Mouse (Mus musculus) brain, embryonic 14.5 days (tissue): ENCODE results near the gene A430033K04Rik.

ENCODE experiments used
- CTCF ChIP-seq: fragments of 200-500 bp; IDR thresholded peaks from 2 replicates; pipeline ENCODE4 v1.5.1; 2012; ENCODE audit warnings: inconsistent platforms, mild to moderate bottlenecking, moderate library complexity, borderline replicate concordance; ENCODE audit not compliant: insufficient read depth, insufficient read length; ENCODE audit errors: extremely low read depth
- POLR2A ChIP-seq: fragments of 200-500 bp; IDR thresholded peaks from 2 replicates; pipeline ENCODE4 v1.6.1; 2012; ENCODE audit warnings: mild to moderate bottlenecking, inconsistent platforms, borderline replicate concordance; ENCODE audit not compliant: poor library complexity, insufficient read depth, insufficient read length, severe bottlenecking; ENCODE audit errors: extremely low read depth

DNA sequence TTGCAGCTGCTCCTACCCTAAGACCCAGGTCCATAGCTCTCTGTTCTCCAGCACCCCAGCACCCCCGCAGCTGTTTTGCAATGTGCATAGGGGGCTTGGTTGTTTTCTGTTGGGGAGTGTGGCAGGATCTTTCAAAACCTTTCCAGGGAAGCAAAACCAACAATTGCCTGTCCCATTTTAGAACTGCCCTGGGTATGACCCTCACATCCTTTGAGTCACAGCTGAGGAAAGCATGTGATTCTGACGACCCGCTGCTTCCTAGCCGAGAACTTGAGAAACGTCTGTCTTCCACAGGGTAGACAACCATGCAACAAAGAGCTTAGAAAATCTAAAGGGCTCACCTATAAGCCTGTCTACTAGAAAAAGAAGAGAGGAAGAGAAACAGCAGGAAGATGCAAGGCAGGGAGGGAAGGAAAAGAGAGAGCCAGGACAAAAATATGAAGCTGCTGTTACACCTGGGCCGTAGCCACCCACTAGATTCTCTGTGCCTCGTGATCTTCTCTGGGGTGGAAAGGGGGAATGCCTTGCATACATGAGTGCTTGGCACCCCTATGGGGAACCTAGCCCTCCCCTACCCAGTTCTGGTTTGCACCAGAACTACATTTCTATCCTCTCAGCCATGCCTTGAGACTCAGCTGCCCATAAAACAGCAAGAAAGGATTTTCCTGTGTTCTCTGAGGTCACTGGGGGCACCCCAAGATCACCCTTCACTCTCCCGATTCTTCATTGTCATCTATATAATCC is 60.5 kb downstream of the A430033K04Rik start:
- TF ChIP-seq POLR2A = no peak
- TF ChIP-seq CTCF = no peak
